Mouse (Mus musculus) heart, postnatal 0 days (tissue): ENCODE data around the gene Dnah11. TPM values are rescaled to one million over a fixed set of nuclear protein-coding genes. Genes with fewer than 3 reads are reported as not detected.

Source experiments
- ATAC-seq: fragments of 200-750 bp; cut with Nextera tagmentation; 2 replicates; pipeline ENCODE4 v1.8.0; 2017; ENCODE audit warnings: low read depth, moderate number of reproducible peaks, moderate library complexity; ENCODE audit not compliant: insufficient read depth
- DNase-seq: peaks from one replicate; pipeline ENCODE4 v3.0.0-alpha.2; 2016; ENCODE audit warnings: low spot score
- H3K27ac ChIP-seq: fragments of 300-500 bp; sonication (generic); 2 replicates; pipeline ENCODE4 v1.5.1; 2014; ENCODE audit warnings: low read depth, mild to moderate bottlenecking
- H3K27me3 ChIP-seq: fragments of 300-500 bp; sonication (generic); 2 replicates; pipeline ENCODE4 v1.6.1; 2014; ENCODE audit warnings: low read length, mixed read lengths; ENCODE audit not compliant: control insufficient read depth, insufficient read depth
- H3K36me3 ChIP-seq: fragments of 300-500 bp; sonication (generic); replicated peaks from 2 replicates; pipeline ENCODE4 v1.6.1; 2014; ENCODE audit warnings: low read length, mixed read lengths; ENCODE audit not compliant: control insufficient read depth, insufficient read depth
- H3K4me1 ChIP-seq: fragments of 300-500 bp; sonication (generic); 2 replicates; pipeline ENCODE4 v1.6.1; 2014; ENCODE audit warnings: antibody characterized with exemption; ENCODE audit not compliant: control insufficient read depth, insufficient read depth
- H3K4me2 ChIP-seq: fragments of 300-500 bp; sonication (generic); 2 replicates; pipeline ENCODE4 v1.6.1; 2014; ENCODE audit warnings: low read depth, mild to moderate bottlenecking, low read length, moderate library complexity
- H3K4me3 ChIP-seq: fragments of 300-500 bp; sonication (generic); 2 replicates; pipeline ENCODE4 v1.5.1; 2014; ENCODE audit warnings: low read depth, low read length
- H3K9ac ChIP-seq: fragments of 300-500 bp; sonication (generic); replicated peaks from 2 replicates; pipeline ENCODE4 v1.6.1; 2014; ENCODE audit warnings: low read depth, low read length, mixed read lengths
- H3K9me3 ChIP-seq: fragments of 300-500 bp; sonication (generic); replicated peaks from 2 replicates; pipeline ENCODE4 v1.6.1; 2016; ENCODE audit warnings: low read length; ENCODE audit not compliant: control insufficient read depth
- CTCF ChIP-seq: IDR thresholded peaks from 2 replicates; pipeline ENCODE4 v1.5.1; 2016; ENCODE audit warnings: antibody characterized with exemption, control low read depth, low read depth
- EP300 ChIP-seq: IDR thresholded peaks from 2 replicates; pipeline ENCODE4 v1.6.1; 2016; ENCODE audit warnings: antibody characterized with exemption, low read depth
- WGBS: fragments of 180-500 bp; shearing (Covaris S2); extraction: QIAGEN DNeasy Blood & Tissue Kit; methylation state at CpG from one replicate; pipeline ENCODE4 v1.1.7; 2014; 5-methylcytosine and 5-hydroxymethylcytosine counted together
- polyA plus RNA-seq: library from polyadenylated mRNA; unstranded; fragments of >200 nt; fragmentation: Nextera tagmentation; extraction: Ambion mirVana; gene quantifications from 2 replicates; pipeline ENCODE4 v1.2.1, GENCODE M21; 2015
- total RNA-seq: library from RNA; depleted of rRNA; stranded (reverse); fragments of >200 nt; gene quantifications from 2 replicates; pipeline ENCODE4 v1.2.3, GENCODE M21; 2014; ENCODE audit warnings: low replicate concordance

Gene Dnah11
- total and polyA plus RNA-seq, 2 experiments from 2014 or later = not detected

DNA sequence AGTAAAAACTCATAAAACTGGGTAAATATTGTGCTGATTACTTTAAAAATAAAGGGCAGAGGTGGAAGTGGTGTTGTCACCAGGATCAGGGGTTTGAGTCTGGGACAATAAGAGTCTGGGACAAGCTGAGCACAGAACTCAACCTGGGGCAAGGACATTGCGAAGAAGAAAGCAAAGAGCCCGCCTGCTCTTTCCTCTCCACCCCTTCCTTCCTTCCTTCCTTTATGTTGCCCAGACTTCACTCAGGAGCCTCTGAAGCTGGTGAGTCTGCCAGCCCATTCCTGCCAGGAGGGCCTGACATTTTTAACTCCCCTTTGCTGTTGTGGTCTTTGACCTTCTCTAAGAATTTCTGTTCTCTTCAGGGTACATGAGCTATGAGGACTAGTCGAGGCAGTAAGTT lies 86.9 kb downstream of the Dnah11 start:
- no peak for DNase-seq
- Histone ChIP-seq H3K36me3 (no peaks in the 10 kb centered on the region), H3K27ac (no peak overlapping the region)

DNA sequence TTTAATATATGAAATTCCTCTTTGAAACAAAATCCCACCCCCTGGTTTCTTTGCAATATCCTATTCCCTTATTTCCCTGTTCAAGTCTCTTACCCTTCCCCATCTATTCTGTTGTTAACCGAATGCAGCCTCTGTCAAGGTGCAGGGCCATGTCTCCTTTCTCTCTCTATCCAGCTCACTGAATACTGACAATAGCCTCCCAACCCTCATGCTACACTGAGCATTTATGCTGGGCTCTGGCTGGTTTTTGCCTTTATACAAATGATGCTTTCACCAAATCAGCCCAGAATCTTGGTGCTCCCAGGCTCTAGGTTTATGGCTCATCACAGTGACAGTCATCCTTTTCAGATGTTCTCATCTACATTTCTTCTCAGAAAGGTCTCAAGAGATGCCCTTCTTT lies 91.1 kb downstream of the Dnah11 start:
- H3K4me2 ChIP-seq = no peak overlapping the region
- no peaks in the 10 kb centered on the region for H3K27me3 ChIP-seq
- DNase-seq (no peak), ATAC-seq (no peak)
- no peaks in the 10 kb centered on the region for H3K9me3 ChIP-seq
- H3K4me1 ChIP-seq = no peaks in the 10 kb centered on the region
- H3K27ac ChIP-seq = no peak overlapping the region
- H3K9ac ChIP-seq = no peak overlapping the region
- 94% methylated on average over 1 of the region's 1 CpGs for WGBS
- H3K4me3 ChIP-seq = no peak overlapping the region
- TF ChIP-seq EP300 (no peak), CTCF (no peak)
- no peaks in the 10 kb centered on the region for H3K36me3 ChIP-seq

More for the DNA sequence above, 86.9 kb downstream of the Dnah11 start:
- Histone ChIP-seq H3K27me3 (no peaks in the 10 kb centered on the region), H3K4me2 (no peak overlapping the region), H3K9me3 (no peaks in the 10 kb centered on the region), H3K4me3 (no peak overlapping the region), H3K9ac (no peak overlapping the region), H3K4me1 (no peaks in the 10 kb centered on the region)
- TF ChIP-seq EP300 = no peak
- no peak for TF ChIP-seq CTCF
- ATAC-seq = no peak
- 76% methylated on average over 3 of the region's 3 CpGs for WGBS

DNA sequence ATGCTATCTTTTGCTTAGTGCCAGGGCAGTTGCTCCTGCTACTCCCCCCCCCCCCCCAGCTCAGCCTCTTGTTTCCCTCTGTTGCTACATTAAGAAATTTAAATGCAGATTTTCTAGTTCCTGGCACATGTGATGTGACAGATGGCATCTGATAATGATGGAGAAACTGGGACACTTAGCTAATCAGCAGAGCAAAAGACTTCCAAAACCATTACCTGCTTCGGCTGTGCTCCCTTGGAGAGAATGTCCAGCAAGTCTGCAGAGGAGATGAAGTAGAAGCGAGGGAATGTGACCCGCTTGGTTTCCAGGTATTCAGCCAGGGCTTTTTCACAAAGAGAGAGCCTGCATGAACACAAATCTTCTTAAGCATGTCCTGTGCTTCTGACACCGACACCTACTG lies 94.3 kb downstream of the Dnah11 start:
- no peak overlapping the region for H3K4me3 ChIP-seq
- no peaks in the 10 kb centered on the region for H3K27me3 ChIP-seq
- H3K4me2 ChIP-seq = no peak overlapping the region
- TF ChIP-seq EP300 = no peak
- TF ChIP-seq CTCF = no peak
- H3K36me3 ChIP-seq = no peaks in the 10 kb centered on the region
- no peak overlapping the region for H3K27ac ChIP-seq
- no peaks in the 10 kb centered on the region for H3K4me1 ChIP-seq
- DNase-seq (no peak), ATAC-seq (no peak)
- no peak overlapping the region for H3K9ac ChIP-seq
- no peaks in the 10 kb centered on the region for H3K9me3 ChIP-seq
- 76% methylated on average over 4 of the region's 4 CpGs for WGBS

DNA sequence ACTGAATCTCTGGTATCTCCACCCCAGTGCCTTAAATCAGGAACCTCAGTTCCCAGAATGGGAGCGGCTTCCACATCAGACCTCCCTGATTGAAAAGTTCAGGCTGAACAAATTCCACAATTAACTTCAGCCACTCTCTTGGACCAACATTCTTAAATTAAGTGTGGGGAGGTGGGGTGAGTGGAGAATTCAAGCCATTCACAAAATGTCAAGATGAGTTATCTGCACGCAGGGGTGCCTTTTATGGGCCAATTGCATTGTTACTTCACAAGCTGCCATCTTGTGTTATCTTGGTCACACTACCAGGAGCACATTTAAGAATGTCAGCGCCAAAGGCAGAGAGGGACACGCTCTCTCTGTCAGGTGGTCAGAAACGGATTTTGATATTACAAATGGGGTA lies 99.1 kb downstream of the Dnah11 start:
- Histone ChIP-seq H3K4me3 (no peak overlapping the region), H3K4me1 (no peaks in the 10 kb centered on the region), H3K27ac (no peak overlapping the region), H3K36me3 (no peaks in the 10 kb centered on the region), H3K9me3 (no peaks in the 10 kb centered on the region), H3K27me3 (no peaks in the 10 kb centered on the region), H3K4me2 (no peak overlapping the region), H3K9ac (no peak overlapping the region)
- ATAC-seq = no peak
- 56% methylated on average over 5 of the region's 5 CpGs for WGBS
- no peak for DNase-seq
- no peak for TF ChIP-seq EP300

DNA sequence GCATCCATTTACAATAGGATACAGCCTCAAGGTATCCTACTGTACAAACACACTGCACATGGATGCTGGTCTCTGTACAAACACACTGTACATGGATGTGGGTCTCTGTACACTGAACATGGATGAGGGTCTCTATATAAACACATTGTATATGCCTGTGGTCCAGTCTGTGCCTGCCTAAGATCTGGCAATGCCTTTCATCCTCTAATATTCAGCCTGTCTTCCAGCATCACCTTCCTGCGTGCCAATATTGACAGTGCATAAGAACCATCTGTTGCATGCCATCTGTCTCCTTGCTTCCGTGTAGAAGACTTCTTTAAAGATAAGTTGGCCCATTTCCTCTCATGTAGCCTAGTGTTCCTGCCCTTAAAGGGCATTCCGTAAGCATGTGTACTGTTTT lies 100.6 kb downstream of the Dnah11 start:
- no peaks in the 10 kb centered on the region for H3K4me1 ChIP-seq
- no peaks in the 10 kb centered on the region for H3K27me3 ChIP-seq
- no peaks in the 10 kb centered on the region for H3K9me3 ChIP-seq
- H3K4me2 ChIP-seq = no peak overlapping the region
- ATAC-seq (no peak), DNase-seq (no peak)
- WGBS = 67% methylated on average over 3 of the region's 3 CpGs
- H3K9ac ChIP-seq = no peak overlapping the region
- H3K27ac ChIP-seq = no peak overlapping the region
- H3K36me3 ChIP-seq = no peaks in the 10 kb centered on the region
- TF ChIP-seq EP300 (no peak), CTCF (no peak)
- no peak overlapping the region for H3K4me3 ChIP-seq

DNA sequence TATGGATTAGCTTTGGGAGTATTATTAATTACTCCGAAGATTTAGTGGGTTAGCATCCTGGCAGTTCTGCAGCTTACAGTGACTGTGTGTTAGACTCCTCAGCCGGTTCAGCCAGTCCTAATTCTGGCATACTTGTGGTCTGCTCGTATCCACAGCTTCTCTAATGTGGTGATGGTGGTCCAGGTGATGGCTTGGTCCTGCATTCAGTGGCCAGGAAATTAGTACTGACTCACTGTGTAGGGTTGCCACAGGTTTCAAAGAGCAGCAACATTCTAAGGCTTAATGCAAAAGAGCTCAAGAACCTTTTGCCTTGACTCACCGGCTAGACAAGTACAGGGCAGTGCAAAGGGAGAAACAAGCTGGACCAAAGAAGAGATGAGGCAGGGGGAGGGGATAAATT lies 103.9 kb downstream of the Dnah11 start:
- 85% methylated on average over 4 of the region's 4 CpGs for WGBS
- ATAC-seq (no peak), DNase-seq (no peak)
- Histone ChIP-seq H3K9me3 (no peaks in the 10 kb centered on the region), H3K9ac (no peak overlapping the region), H3K4me1 (no peaks in the 10 kb centered on the region), H3K4me3 (no peak overlapping the region), H3K27me3 (no peaks in the 10 kb centered on the region), H3K4me2 (no peak overlapping the region), H3K36me3 (no peaks in the 10 kb centered on the region), H3K27ac (no peak overlapping the region)
- TF ChIP-seq CTCF = no peak
- TF ChIP-seq EP300 = no peak
